Mouse (Mus musculus) midbrain, embryonic 15.5 days (tissue): ENCODE data around the gene Vmn1r168. TPM values are rescaled to one million over a fixed set of nuclear protein-coding genes. Genes with fewer than 3 reads are reported as not detected.
"Not testable (repeated sequence)": the region's sequence is repeated elsewhere in the genome, so short reads cannot be mapped to it uniquely, and the experiment has no call there.

ENCODE experiments used
- ATAC-seq: fragments of 200-750 bp; cut with Nextera tagmentation; replicated peaks from 2 replicates; pipeline ENCODE4 v1.8.0; 2017; ENCODE audit warnings: moderate TSS enrichment
- H3K27ac ChIP-seq: fragments of 300-500 bp; sonication (generic); 2 replicates; pipeline ENCODE4 v1.5.1; 2015; ENCODE audit warnings: mild to moderate bottlenecking, inconsistent platforms
- H3K27me3 ChIP-seq: fragments of 300-500 bp; sonication (generic); replicated peaks from 2 replicates; pipeline ENCODE4 v1.6.1; 2015; ENCODE audit warnings: inconsistent platforms
- H3K36me3 ChIP-seq: fragments of 300-500 bp; sonication (generic); replicated peaks from 2 replicates; pipeline ENCODE4 v1.6.1; 2015; ENCODE audit warnings: inconsistent platforms
- H3K4me1 ChIP-seq: fragments of 300-500 bp; sonication (generic); 2 replicates; pipeline ENCODE4 v1.6.1; 2015; ENCODE audit warnings: inconsistent platforms
- H3K4me2 ChIP-seq: fragments of 300-500 bp; sonication (generic); 2 replicates; pipeline ENCODE4 v1.6.1; 2015; ENCODE audit warnings: inconsistent platforms, mild to moderate bottlenecking, moderate library complexity
- H3K4me3 ChIP-seq: fragments of 300-500 bp; sonication (generic); 2 replicates; pipeline ENCODE4 v1.5.1; 2015; ENCODE audit warnings: mild to moderate bottlenecking, inconsistent platforms
- H3K9ac ChIP-seq: fragments of 300-500 bp; sonication (generic); 2 replicates; pipeline ENCODE4 v1.6.1; 2015; ENCODE audit warnings: mild to moderate bottlenecking, inconsistent platforms
- H3K9me3 ChIP-seq: fragments of 300-500 bp; sonication (generic); 2 replicates; pipeline ENCODE4 v1.6.1; 2016; ENCODE audit warnings: inconsistent platforms
- WGBS: fragments of 180-500 bp; shearing (Covaris S2); methylation state at CpG from one replicate; pipeline ENCODE4 v1.1.7; 2015; ENCODE audit warnings: mixed read lengths; 5-methylcytosine and 5-hydroxymethylcytosine counted together
- polyA plus RNA-seq: library from polyadenylated mRNA; unstranded; fragments of >200 nt; fragmentation: Nextera tagmentation; extraction: Ambion mirVana; gene quantifications from 2 replicates; pipeline ENCODE4 v1.2.1, GENCODE M21; 2015

Gene Vmn1r168
- not detected in 2 replicates for polyA plus RNA-seq

DNA sequence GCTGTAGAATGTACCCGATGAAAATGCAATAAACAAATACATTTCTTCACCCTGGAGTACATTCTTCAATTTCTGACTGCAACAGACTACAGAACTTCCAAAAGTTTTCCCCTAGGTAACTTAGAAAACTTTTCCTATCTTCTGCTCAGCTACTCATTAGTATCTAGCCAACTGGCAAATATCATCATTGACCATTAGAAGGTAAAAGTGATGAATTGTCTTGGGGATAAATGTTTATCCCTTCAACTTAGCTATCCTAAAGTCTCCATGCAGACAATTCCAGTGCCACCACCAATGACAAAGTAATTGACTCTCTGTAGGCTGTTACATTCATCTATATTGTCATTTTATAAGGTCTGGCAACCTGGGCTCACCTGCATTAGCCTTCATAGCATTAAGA lies at the start of gene Vmn1r168:
TSS of gene Vmn1r168 (plus strand) at position 301 of the 400 bp plus-strand sequence.
- not testable (repeated sequence) for H3K27ac ChIP-seq, H3K9ac ChIP-seq, H3K4me3 ChIP-seq, H3K4me1 ChIP-seq, H3K9me3 ChIP-seq, ATAC-seq, H3K27me3 ChIP-seq, H3K36me3 ChIP-seq, H3K4me2 ChIP-seq
- WGBS, result no CpG with 5 or more reads among the region's 1 CpGs

- H3K9ac ChIP-seq, H3K4me2 ChIP-seq, H3K36me3 ChIP-seq, H3K27me3 ChIP-seq, H3K27ac ChIP-seq, H3K4me1 ChIP-seq, H3K4me3 ChIP-seq, ATAC-seq: not testable (repeated sequence)
- WGBS, result 78% methylated on average over 2 of the region's 2 CpGs
- H3K9me3 ChIP-seq, result peaks cover 25% of the 10 kb centered on the region
These were observed 32.4 kb upstream of the Vmn1r168 start, which contains the start of gene Vmn1r167 for GRCm38 (mm10) chr7:23507106-23507505. Gene Vmn1r167 (minus strand): TSS chr7:23507206.

DNA sequence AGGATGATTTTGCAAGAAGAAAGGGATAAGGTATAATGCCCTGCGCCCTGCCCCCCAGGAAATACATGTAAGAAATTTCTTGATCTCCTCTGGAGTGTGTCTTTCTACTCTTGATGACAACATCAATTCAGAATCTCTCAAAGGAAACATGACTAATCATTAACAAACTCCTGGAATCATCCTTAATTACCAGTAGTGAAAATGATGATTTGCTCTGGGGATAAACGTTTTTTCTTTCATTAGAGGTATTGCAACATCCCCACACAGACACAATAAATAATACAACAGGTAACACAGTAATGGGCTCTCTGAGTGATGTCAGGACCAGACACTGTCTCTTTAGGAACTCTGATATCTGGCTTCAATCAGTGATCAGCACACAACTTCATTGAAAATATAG lies 35.7 kb downstream of the Vmn1r168 start, which contains the start of gene Vmn1r169:
TSS of gene Vmn1r169 (plus strand) at position 301 of the 400 bp plus-strand sequence.
- not testable (repeated sequence) for H3K27me3 ChIP-seq, H3K4me3 ChIP-seq, ATAC-seq, H3K27ac ChIP-seq, H3K4me1 ChIP-seq, H3K4me2 ChIP-seq, H3K9ac ChIP-seq, H3K36me3 ChIP-seq, H3K9me3 ChIP-seq
- 75% methylated on average over 1 of the region's 2 CpGs for WGBS

Other genes with a start within 250 kb of the Vmn1r168 start
- not detected in 2 replicates for gene Nlrp4e, start 238.5 kb upstream of the Vmn1r168 start, polyA plus RNA-seq
- not detected in 2 replicates for gene Nlrp5, start 153.8 kb upstream of the Vmn1r168 start, polyA plus RNA-seq
- not detected in 2 replicates for gene Vmn1r167, start 32.5 kb upstream of the Vmn1r168 start, polyA plus RNA-seq
- not detected in 2 replicates for gene Vmn1r169, start 35.8 kb downstream of the Vmn1r168 start, polyA plus RNA-seq
- not detected in 2 replicates for gene Vmn1r170, start 66.4 kb downstream of the Vmn1r168 start, polyA plus RNA-seq
- gene Vmn1r171, start 91.0 kb downstream of the Vmn1r168 start, polyA plus RNA-seq, result not detected in 2 replicates
- gene Vmn1r172, start 118.6 kb downstream of the Vmn1r168 start, polyA plus RNA-seq, result not detected in 2 replicates
- gene Vmn1r173, start 161.0 kb downstream of the Vmn1r168 start, polyA plus RNA-seq, result not detected in 2 replicates
- gene Vmn1r174, start 212.5 kb downstream of the Vmn1r168 start, polyA plus RNA-seq, result not detected in 2 replicates